Mouse (Mus musculus) adrenal gland (tissue): ENCODE results near the gene Polg2.
"Not testable (repeated sequence)": the region's sequence is repeated elsewhere in the genome, so short reads cannot be mapped to it uniquely, and the experiment has no call there.

ENCODE experiments used
- intact Hi-C: fragments of 180-260 bp; cut with DNase I; formaldehyde crosslinking; loops from one replicate; pipeline ENCODE4 v1.15.1; 2025
- long read RNA-seq, 2 experiments: library from polyadenylated mRNA; unstranded; transcript quantifications; one replicate each; pipeline ENCODE4 v2.0.0; 2020; ENCODE audit warnings: borderline replicate concordance in 1 of 2; ENCODE audit not compliant: insufficient replicate concordance in 1 of 2

Gene Polg2
- long read RNA-seq, experiment 1, partial matches to known transcripts = 0 of 6 reads
- long read RNA-seq, experiment 1, other reads (novel, unspliced or antisense) = 2 of 6 reads
- long read RNA-seq, experiment 2, partial matches to known transcripts = 2 of 7 reads
- long read RNA-seq, experiment 2, other reads (novel, unspliced or antisense) = 3 of 7 reads

DNA sequence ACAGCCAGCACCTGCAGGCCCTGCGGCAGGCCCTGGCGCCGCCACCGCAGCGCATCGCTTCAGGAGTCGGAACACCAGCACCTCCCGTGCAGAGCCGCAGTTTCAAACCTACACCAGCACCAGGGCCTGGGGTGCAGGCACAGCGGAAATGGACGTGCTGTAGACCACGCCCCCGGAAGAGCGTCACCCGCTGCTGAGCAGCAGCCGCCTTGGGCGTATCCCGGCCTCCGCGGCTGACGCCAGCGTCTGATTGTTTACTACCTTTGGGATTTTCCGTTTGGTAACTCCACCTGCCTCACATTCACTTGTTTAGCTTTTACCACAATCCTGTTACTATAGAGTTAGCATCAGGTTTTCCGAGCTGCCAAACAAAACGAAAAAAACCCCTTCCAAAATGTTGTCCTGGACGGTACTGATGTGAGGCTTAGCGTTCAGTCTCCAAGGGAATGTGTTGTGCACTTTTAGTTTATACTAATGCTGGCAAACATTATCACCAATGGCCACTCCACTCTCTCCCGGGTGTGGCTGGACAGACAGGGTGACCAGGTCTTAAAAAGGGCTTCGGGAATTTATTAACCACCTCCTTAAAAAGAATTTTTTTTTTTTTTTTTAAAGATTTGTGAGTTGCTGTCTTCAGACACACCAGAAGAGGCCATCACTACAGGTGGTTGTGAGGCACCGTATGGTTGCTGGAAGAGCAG is at the start of gene Polg2:
TSS of gene Polg2 (minus strand) at position 150 of the 701 bp plus-strand sequence.
- intact Hi-C loops = no loop called here

GRCm38 (mm10) chr11:106828079-106828478 is 48.7 kb upstream of the Polg2 start:
- intact Hi-C loops = no loop called here

- intact Hi-C loops = no loop called here
Measured at GRCm38 (mm10) chr11:106824403-106824802, 45.1 kb upstream of the Polg2 start.

DNA sequence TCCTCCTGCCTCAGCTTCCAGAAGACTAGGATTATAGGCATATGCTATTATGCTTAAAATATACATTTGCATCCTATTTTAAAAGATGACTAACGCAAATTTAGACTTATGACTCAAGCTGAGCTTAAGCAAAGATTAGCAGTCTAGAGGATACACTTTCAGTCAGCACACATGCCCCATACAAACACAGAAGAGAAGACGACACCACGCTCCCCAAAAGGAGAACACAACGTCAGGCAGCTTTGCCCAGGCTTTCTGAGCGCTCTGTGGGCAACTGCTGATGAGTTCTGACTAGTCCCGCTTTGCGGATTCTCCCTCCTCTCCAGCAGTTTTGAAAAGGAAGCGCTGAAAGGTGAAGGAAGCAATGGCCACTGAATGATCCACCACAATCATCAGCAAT is 44.4 kb upstream of the Polg2 start:
- intact Hi-C loops = no loop called here

- intact Hi-C loops = no loop called here
Measured at GRCm38 (mm10) chr11:106822911-106823310, 43.6 kb upstream of the Polg2 start.

GRCm38 (mm10) chr11:106822491-106822890 is 43.2 kb upstream of the Polg2 start:
- intact Hi-C loops = no loop called here

GRCm38 (mm10) chr11:106821397-106821796 is 42.1 kb upstream of the Polg2 start:
- intact Hi-C loops = no loop called here

DNA sequence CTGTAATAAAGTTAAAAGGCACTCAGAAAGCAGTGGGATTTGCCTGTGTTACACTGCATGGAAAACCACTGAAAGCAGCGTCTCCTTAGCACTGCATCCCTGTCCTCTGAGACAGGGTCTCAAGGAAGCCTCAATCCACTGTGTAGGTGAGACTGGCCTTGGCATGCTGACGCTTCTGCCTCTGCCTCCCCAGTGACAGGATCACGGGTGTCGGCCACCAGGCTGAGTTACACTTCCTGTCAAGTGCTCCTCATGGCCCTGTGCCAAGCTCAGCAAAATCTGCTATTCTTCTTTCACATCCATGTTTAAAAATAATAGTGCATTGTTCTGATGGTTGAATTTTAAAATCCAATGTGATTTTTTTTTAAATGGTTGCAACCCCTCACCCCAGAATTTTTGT is 41.6 kb upstream of the Polg2 start:
- intact Hi-C loops = no loop called here

DNA sequence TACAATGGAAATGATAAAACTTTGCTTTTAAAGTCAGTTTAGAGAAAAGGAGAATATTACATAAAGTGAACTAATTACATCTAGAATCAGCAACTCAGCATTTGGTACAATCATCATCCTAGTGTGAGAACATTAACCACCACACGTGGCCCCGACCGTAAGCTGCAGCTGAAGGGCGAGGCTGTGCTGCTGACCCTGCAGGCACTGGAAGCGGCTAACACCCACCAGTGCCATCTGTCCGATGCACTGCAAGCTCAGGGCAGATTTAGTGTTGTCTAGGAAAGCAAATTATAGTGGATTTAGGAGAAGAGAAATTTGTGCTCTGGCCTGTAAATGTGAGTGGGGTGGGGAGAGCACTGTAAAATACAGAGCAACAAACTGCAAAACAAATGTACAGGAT is 40.9 kb upstream of the Polg2 start:
- intact Hi-C loops = no loop called here

DNA sequence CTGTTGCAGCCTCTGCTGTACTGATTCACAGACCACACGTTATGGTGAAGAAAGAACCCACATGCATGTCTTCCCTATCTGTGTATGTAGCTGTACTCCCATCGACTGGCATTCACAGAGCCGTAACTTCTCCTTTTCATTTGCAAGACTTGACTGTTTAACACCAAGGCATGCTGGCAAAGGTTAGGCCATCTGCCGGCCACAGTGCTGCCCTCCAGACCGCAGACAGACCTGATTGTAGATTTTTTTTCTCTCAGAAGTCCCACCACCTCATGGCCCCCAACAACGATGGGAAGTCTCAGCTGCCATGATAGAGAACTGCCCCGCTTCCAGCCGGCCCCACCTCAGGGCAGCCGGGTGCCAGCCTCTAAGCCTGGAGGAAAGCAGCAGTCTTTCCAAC is 40.3 kb upstream of the Polg2 start:
- intact Hi-C loops = no loop called here

- intact Hi-C loops = no loop called here
Measured at GRCm38 (mm10) chr11:106818341-106818740, 39.0 kb upstream of the Polg2 start.

DNA sequence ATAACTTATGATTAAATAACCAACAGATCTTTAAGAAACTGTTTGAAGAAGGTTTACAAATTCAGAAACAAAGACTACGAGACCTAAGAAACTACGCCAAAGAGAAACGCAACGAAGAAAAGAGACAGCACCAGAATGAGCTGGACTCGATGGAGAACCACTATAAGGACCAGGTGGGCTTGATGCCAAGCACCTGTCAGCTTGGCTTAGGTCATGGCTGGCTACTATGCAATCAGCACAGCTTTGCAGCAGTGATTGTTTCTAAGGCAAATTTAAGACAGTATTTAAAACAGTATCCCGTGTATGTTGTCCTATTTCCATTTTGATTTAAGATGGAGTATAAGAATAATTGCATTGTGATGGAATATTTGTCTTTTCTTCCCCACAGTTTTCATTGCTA is 38.5 kb upstream of the Polg2 start:
- intact Hi-C loops = no loop called here

DNA sequence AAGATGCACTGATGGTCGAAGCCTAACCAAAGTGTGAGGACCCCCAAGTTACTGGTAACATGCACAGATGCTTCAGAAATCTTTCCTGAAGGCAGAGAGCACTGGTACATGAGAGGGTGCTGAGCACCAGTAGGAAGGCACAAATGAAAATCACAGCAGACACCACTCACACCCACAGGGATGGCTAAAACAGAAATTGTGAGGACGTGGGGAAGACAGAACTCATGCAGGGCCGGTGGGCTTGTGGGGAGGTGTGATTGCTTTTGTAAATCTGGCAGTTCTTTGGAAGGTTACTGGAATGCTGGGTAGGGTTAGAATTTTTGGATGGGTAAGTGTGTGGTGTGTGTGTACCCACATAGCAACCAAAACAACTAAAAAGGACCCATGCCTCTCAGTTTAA is 37.8 kb upstream of the Polg2 start:
- intact Hi-C loops = no loop called here

DNA sequence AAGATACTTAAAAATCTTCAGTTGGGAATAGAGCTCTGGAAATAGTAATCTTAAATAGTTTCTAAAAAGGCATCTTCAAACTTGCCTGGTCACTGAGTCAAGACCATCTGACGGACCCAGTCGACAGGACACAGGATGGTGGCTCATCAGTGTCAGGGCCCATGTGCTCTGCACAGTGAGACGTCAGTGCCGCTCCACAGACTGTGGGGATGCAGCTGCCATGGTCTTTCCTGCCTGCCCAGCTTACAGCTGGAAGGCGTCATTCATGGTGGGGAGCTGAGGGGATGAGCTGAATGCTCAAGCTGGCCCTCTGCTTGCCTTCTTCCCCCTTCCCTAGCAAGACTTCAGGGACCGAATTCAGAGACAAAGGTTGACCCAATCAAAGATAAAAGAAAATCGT is 37.0 kb upstream of the Polg2 start:
- intact Hi-C loops = no loop called here

- intact Hi-C loops = no loop called here
Measured at GRCm38 (mm10) chr11:106815761-106816160, 36.4 kb upstream of the Polg2 start.

DNA sequence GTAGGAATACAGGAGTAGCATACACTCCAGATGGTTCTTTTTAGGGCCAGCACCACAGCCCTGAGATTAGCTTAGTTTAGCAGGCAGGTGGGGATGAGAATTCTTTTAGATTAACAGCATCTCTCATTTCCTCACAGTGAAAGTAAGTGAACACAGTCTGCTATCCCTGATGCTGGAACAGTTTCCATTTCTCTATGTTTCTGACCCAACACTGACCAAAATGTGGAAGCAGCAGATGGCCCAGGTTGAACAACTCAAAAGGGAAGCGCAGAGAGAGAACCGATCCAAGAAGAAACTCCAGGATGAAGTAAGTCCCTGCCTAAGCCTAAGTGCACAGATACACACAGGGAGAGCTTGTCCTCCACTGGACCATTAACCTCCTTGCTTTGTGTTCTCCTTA is 36.0 kb upstream of the Polg2 start:
- intact Hi-C loops = no loop called here

- intact Hi-C loops = no loop called here
Measured at GRCm38 (mm10) chr11:106814601-106815320, 35.4 kb upstream of the Polg2 start.

DNA sequence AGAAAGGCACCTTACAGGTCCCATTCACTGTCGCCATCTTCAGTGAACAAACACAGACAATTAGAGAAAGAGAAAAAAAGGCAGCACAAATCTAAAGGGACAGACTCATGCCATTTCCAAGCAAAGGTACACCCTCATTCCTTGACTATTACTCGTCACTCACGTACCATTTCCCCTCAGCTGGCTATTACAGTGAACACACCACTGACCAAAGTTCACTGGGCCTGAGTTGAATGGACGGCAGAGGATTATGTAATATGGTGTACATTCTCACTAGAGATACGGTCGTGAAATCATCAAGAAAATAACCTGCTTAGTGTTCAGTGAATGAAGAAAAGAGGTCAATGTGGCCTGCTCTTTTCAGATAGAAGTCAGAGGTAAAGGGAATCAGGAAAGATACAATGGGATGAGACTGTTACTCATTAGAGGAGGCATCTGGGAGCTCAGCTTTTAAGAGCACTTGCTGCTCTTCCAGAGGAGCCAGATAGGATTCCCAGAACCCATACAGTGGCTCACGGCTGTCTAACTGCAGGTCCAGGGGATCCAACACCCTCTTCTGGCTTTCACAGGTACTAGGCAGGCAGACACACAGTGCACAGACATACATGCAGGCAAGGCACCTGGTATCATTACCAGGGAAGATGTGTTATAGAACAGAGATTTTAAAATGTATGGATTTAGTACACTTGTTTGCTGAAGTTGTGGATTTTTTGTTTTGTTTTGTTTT is 33.2 kb upstream of the Polg2 start:
- intact Hi-C loops = no loop called here

DNA sequence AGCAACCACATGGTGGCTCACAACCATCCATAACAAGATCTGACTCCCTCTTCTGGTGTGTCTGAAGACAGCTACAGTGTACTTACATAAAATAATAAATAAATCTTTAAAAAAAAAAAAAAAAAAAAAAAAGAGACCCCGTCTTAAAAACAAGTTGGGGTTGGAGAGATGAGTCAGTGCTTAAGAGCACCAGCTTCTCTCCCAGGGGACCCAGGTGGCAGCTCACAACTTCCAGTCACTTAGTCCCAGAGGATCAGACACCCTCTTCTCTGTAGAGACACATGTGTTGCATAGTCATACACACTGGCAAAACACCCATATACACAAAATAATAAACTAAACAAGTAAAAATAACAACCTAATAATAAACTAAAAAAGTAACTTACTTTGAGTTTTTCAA is 28.1 kb upstream of the Polg2 start:
- intact Hi-C loops = not testable (repeated sequence)

DNA sequence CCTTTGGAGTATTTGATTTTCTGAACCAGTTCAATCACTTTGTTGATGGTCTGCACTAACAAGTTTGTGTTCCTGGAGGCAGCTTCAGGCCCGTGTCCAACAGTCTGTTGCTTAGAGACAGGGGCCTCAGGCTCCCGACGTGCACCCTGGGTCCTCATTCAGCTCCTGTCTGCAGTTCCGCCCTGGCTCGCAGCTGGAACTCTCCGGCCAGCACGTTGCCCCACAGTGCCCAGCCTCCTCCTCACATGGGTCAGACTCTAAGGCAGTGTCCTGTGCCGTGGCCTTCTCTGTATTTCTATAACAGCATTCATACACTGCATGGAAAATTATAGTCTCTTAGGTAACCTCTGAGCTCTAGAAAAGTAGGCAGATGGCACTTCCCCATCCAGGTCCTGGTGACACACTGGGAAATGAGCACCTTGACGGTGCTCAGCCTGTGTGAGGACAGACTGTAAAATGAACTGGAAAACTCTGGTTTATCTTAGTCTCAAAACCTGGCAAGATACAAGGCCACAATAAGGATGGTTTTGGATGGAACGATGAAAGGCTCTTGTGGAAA is 22.8 kb upstream of the Polg2 start:
- intact Hi-C loops = no loop called here

DNA sequence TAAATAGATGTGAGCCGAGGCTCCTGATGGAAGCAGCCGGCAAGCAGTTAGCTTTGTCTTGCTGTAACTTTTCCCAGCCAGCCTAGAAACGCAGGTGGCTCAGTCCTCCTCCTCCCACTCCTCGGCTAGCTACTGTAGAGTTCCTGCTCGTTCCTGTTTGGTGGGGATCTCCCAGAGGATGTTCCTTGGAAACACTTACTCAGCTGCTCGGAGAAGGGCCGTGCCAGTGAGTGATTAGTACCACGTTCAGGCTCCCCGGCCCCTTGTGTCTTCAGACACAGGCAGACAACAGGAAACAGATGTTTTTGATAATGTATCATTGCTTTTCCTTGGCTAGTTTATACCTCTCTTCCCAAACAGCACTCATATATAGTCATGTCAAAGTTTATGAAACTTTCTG is 16.3 kb upstream of the Polg2 start:
- intact Hi-C loops = no loop called here

GRCm38 (mm10) chr11:106793846-106794245 is 14.5 kb upstream of the Polg2 start:
- intact Hi-C loops = no loop called here
